Mouse (Mus musculus): ENCODE data around the gene Vmn1r20.
"Not testable (repeated sequence)": the region's sequence is repeated elsewhere in the genome, so short reads cannot be mapped to it uniquely, and the experiment has no call there.

Vmn1r20 gene

GRCm38 (mm10) chr6:57428630-57429029 lies at the start of gene Vmn1r20:
Vmn1r20 (plus strand) TSS chr6:57428930.
- DNase-seq: no peak

- DNase-seq: no peak
Measured at GRCm38 (mm10) chr6:57395683-57396082, 33.0 kb upstream of the Vmn1r20 start, which contains the start of gene Vmn1r18. Vmn1r18 (minus strand) TSS chr6:57395783.

- DNase-seq: not testable (repeated sequence)
Measured at GRCm38 (mm10) chr6:57403480-57403879, 25.2 kb upstream of the Vmn1r20 start, which contains the start of gene Vmn1r19. Vmn1r19 (plus strand) TSS chr6:57403780.

- DNase-seq: peak; percentile 4
Measured at GRCm38 (mm10) chr6:57431196-57431595, 2.5 kb downstream of the Vmn1r20 start.

- DNase-seq: not testable (repeated sequence)
Measured at GRCm38 (mm10) chr6:57468161-57468560, 39.4 kb downstream of the Vmn1r20 start.

Measured in kidney, postnatal 10 days (tissue).